Mouse (Mus musculus) midbrain, embryonic 14.5 days (tissue): Measurements from ENCODE around the gene Psma5. TPM values are rescaled to one million over a fixed set of nuclear protein-coding genes. Genes with fewer than 3 reads are reported as not detected.

Source experiments
- ATAC-seq: fragments of 200-750 bp; cut with Nextera tagmentation; 2 replicates; pipeline ENCODE4 v1.8.0; 2017; ENCODE audit warnings: moderate number of reproducible peaks, moderate library complexity; ENCODE audit not compliant: low FRiP score, low TSS enrichment
- DNase-seq: peaks from one replicate; pipeline ENCODE4 v3.0.0-alpha.2; 2015
- H3K27ac ChIP-seq: fragments of 300-500 bp; sonication (generic); replicated peaks from 2 replicates; pipeline ENCODE4 v1.5.1; 2014; ENCODE audit warnings: mild to moderate bottlenecking, low read depth, low read length, moderate library complexity
- H3K27me3 ChIP-seq: fragments of 300-500 bp; sonication (generic); 2 replicates; pipeline ENCODE4 v1.6.1; 2014; ENCODE audit warnings: low read length, control low read depth, mixed read lengths; ENCODE audit not compliant: control insufficient read depth, insufficient read depth
- H3K36me3 ChIP-seq: fragments of 300-500 bp; sonication (generic); 2 replicates; pipeline ENCODE4 v1.6.1; 2014; ENCODE audit warnings: low read length, control low read depth; ENCODE audit not compliant: control insufficient read depth, insufficient read depth
- H3K4me1 ChIP-seq: fragments of 300-500 bp; sonication (generic); 2 replicates; pipeline ENCODE4 v1.6.1; 2014; ENCODE audit warnings: mild to moderate bottlenecking, antibody characterized with exemption, low read length, control low read depth; ENCODE audit not compliant: control insufficient read depth, insufficient read depth
- H3K4me2 ChIP-seq: fragments of 300-500 bp; sonication (generic); 2 replicates; pipeline ENCODE4 v1.6.1; 2014; ENCODE audit warnings: mild to moderate bottlenecking, low read length, moderate library complexity
- H3K4me3 ChIP-seq: fragments of 300-500 bp; sonication (generic); replicated peaks from 2 replicates; pipeline ENCODE4 v1.5.1; 2014; ENCODE audit warnings: low read depth, low read length
- H3K9ac ChIP-seq: fragments of 300-500 bp; sonication (generic); replicated peaks from 2 replicates; pipeline ENCODE4 v1.6.1; 2014; ENCODE audit warnings: mild to moderate bottlenecking, low read length, moderate library complexity
- H3K9me3 ChIP-seq: fragments of 300-500 bp; sonication (generic); 2 replicates; pipeline ENCODE4 v1.6.1; 2016; ENCODE audit warnings: low read length, control low read depth, mixed read lengths; ENCODE audit not compliant: control insufficient read depth
- WGBS: fragments of 180-500 bp; shearing (Covaris S2); extraction: QIAGEN DNeasy Blood & Tissue Kit; methylation state at CpG from one replicate; pipeline ENCODE4 v1.1.7; 2014; 5-methylcytosine and 5-hydroxymethylcytosine counted together
- polyA plus RNA-seq: library from polyadenylated mRNA; unstranded; fragments of >200 nt; fragmentation: Nextera tagmentation; extraction: Ambion mirVana; gene quantifications from 2 replicates; pipeline ENCODE4 v1.2.1, GENCODE M21; 2014

Gene Psma5
- polyA plus RNA-seq, 1 experiment from 2014 or later, result 249 TPM

DNA sequence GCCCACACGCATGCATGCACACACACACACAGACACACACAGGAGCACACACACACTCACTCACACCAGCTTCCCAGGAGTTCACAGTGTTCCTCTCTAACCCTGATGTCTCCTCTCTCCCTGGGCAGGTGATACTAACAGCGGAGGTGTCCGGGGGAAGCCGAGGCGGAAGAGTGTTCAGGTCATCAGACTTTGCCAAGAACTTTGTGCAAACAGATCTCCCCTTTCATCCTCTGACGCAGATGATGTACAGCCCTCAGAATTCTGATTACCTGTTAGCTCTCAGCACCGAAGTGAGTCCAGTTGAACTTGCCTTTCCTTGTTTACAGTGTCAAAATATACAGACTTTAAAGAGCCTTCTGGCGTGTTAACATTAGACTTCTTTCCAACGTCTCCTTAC lies 68.8 kb downstream of the Psma5 start:
- Histone ChIP-seq H3K36me3 (peaks cover 49% of the 10 kb centered on the region), H3K4me2 (no peak overlapping the region), H3K4me1 (no peaks in the 10 kb centered on the region), H3K4me3 (no peak overlapping the region), H3K9ac (no peak overlapping the region), H3K27ac (no peak overlapping the region), H3K9me3 (no peaks in the 10 kb centered on the region), H3K27me3 (no peaks in the 10 kb centered on the region)
- WGBS, result 94% methylated on average over 9 of the region's 9 CpGs
- DNase-seq (no peak), ATAC-seq (no peak)

DNA sequence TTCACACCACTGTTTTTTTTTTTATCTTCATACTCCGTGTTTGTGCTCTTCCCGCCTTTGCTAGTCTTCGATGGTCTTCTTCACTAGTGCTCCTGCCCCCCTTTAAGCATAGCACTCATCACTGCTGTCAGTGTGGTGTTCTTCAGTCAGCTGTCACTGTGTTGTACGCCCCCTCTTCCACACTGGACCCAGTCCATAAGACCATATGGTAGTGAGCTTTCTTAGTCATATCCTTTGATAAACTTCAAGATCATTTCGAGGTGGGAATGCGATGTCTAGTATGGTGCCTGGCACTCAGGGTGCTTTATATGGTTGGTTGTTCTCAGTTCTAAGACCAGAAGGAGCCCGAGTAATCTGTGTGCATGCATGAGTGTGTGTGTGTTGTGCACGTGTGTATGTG lies 70.5 kb downstream of the Psma5 start:
- Histone ChIP-seq H3K4me3 (no peak overlapping the region), H3K36me3 (peaks cover 62% of the 10 kb centered on the region), H3K9ac (no peak overlapping the region), H3K9me3 (no peaks in the 10 kb centered on the region), H3K4me1 (no peaks in the 10 kb centered on the region), H3K27me3 (no peaks in the 10 kb centered on the region), H3K4me2 (no peak overlapping the region), H3K27ac (no peak overlapping the region)
- no peak for DNase-seq
- no peak for ATAC-seq
- WGBS, result 95% methylated on average over 8 of the region's 8 CpGs

DNA sequence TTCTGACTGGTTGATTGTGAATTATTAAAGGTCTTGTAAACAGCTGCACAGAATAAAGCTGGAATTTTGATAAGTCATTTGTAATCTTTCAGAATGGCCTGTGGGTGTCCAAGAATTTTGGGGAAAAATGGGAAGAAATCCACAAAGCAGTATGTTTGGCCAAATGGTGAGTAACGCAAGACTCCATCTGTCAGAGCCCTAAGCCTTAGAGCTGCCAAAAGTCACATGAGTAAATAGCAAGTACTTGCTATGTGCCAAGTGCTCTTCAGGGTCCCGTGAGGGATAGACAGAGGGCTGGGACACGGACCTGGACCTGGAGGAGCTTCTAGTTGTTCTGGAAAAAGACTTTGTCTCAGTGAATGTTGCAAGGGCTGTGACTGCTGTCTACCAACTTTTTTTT lies 71.2 kb downstream of the Psma5 start:
- peaks cover 69% of the 10 kb centered on the region for H3K36me3 ChIP-seq
- no peak for ATAC-seq
- no peak overlapping the region for H3K9ac ChIP-seq
- H3K27ac ChIP-seq, result no peak overlapping the region
- H3K4me3 ChIP-seq, result no peak overlapping the region
- no peak overlapping the region for H3K4me2 ChIP-seq
- no peaks in the 10 kb centered on the region for H3K27me3 ChIP-seq
- DNase-seq, result no peak
- no peaks in the 10 kb centered on the region for H3K9me3 ChIP-seq
- H3K4me1 ChIP-seq, result no peaks in the 10 kb centered on the region
- 87% methylated on average over 3 of the region's 3 CpGs for WGBS

DNA sequence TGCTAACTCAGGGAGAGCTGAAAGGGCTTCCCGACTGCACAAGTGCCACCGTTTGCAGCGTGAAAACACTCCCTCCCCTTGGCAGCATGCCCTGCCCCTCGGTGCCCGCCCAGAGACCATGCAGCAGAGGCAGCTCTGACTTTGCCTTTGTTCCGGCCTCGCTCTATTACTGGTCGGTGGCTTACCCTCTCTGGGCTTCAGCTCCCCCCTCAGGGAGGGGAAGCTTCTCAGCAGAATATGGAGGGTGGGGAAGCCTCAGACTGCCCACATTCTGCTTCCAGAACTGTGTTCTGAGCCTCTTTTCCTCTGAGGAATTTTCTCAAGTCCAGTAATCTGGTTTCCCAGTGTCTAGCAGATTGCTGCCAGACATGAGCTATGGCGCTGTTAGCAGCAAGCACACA lies 71.7 kb downstream of the Psma5 start:
- 68% methylated on average over 9 of the region's 9 CpGs for WGBS
- no peaks in the 10 kb centered on the region for H3K4me1 ChIP-seq
- H3K9ac ChIP-seq, result no peak overlapping the region
- ATAC-seq (no peak; the same call in 1 of the 2 replicates), DNase-seq (peak; percentile 59)
- H3K27ac ChIP-seq, result peak overlapping the region; percentile 63; the same call in 1 of the 2 replicates
- H3K4me2 ChIP-seq, result no peak overlapping the region
- H3K27me3 ChIP-seq, result no peaks in the 10 kb centered on the region
- H3K4me3 ChIP-seq, result no peak overlapping the region
- H3K9me3 ChIP-seq, result no peaks in the 10 kb centered on the region
- H3K36me3 ChIP-seq, result peaks cover 74% of the 10 kb centered on the region

Other genes with a start within 250 kb of the Psma5 start
- 58.9 and 87.2 TPM in 2 replicates for gene Gstm1, start 239.0 kb upstream of the Psma5 start, polyA plus RNA-seq
- gene Gstm4, start 212.0 kb upstream of the Psma5 start, polyA plus RNA-seq, result 16.0 and 17.5 TPM in 2 replicates
- 45.9 and 53.3 TPM in 2 replicates for gene Ampd2, start 170.3 kb upstream of the Psma5 start, polyA plus RNA-seq
- 0.13 and 0.30 TPM in 2 replicates for gene Gnat2, start 164.1 kb upstream of the Psma5 start, polyA plus RNA-seq
- 107 and 150 TPM in 2 replicates for gene Gnai3, start 110.8 kb upstream of the Psma5 start, polyA plus RNA-seq
- gene Gpr61, start 102.0 kb upstream of the Psma5 start, polyA plus RNA-seq, result 1.4 and 2.6 TPM in 2 replicates
- 10.2 and 10.3 TPM in 2 replicates for gene Amigo1, start 70.6 kb upstream of the Psma5 start, polyA plus RNA-seq
- 2.7 and 4.3 TPM in 2 replicates for gene Cyb561d1, start 55.7 kb upstream of the Psma5 start, polyA plus RNA-seq
- 26.5 and 27.9 TPM in 2 replicates for gene Atxn7l2, start 46.0 kb upstream of the Psma5 start, polyA plus RNA-seq
- 0.42 and 0.43 TPM in 2 replicates for gene Sypl2, start 30.3 kb upstream of the Psma5 start, polyA plus RNA-seq
- gene Sort1, start 27.2 kb downstream of the Psma5 start, polyA plus RNA-seq, result 23.4 and 28.6 TPM in 2 replicates
- gene Mybphl, start 108.0 kb downstream of the Psma5 start, polyA plus RNA-seq, result not detected in 2 replicates
- 7.4 and 12.4 TPM in 2 replicates for gene Psrc1, start 126.9 kb downstream of the Psma5 start, polyA plus RNA-seq
- gene Celsr2, start 158.6 kb downstream of the Psma5 start, polyA plus RNA-seq, result 49.5 and 59.4 TPM in 2 replicates
- gene Sars, start 188.3 kb downstream of the Psma5 start, polyA plus RNA-seq, result 205 and 217 TPM in 2 replicates